Mouse (Mus musculus) testis, postnatal 14 days (tissue): Measurements from ENCODE around the gene Per1.

Experiments
- DNase-seq: peaks from one replicate; pipeline ENCODE4 v3.0.0; 2021; ENCODE audit warnings: low spot score

Gene Per1

DNA sequence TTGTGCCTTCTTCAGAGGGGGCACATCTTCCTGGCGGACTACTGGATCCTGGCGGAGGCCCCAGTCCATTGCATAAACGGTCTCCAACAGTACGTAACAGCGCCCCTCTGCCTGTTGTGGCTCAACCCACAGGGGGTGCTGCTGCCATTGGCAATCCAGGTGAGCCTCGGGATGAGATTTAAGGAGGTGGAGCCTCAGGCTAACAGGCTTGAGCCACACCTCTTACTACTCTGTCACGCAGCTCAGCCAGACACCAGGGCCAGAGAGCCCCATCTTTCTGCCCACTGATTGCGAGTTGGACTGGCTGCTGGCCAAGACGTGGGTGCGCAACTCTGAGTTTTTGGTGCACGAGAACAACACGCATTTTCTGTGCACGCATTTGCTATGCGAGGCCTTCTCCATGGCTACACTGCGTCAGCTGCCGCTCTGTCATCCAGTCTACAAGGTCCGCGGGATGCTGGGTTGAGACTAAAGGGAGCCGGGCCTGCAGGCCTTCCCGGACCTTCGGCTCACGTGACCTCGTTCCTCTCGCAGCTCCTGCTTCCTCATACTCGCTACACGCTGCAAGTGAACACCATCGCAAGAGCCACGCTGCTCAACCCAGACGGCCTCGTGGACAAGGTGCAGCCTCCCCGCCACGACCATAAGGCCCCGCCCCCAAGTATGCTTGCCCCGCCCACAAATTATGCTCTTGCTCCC, 39.1 kb downstream of the Per1 start:
- DNase-seq = peak; percentile 63

DNA sequence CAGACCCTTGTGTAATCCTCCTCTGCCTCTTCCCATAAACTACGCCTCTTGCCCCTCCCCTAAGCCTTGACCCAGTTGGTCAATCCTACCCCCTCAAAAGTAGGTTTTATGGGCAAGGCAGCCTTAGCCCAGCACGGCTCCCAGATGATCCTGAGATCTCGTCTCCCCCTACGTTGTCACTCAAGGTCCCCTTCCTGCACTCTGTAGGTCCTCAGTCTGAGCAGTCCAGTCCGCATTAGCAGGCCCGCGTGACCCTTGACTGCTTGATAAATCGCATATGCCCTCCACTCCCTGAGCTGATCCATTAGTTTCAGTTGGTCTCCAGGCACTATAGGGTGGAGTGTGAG, 39.6 kb downstream of the Per1 start:
- DNase-seq = no peak

DNA sequence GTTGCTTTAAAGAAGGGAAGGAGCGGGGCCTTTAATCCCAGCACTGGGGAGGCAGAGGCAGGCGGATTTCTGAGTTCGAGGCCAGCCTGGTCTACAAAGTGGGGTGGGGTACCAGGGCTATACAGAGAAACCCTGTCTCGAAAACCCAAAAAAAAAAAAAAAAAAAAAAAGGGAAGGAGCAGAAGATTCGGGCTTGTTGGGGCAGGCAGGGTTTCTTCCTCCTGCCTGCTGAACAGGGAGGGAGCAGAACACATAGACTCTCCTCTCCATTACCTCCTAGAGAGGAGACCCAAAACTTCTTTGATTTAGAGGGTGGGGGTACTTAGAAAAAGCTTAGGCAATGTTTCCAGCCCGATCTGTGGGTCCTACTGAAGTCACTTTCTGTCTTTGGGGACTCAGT, 40.3 kb downstream of the Per1 start:
- DNase-seq = no peak

DNA sequence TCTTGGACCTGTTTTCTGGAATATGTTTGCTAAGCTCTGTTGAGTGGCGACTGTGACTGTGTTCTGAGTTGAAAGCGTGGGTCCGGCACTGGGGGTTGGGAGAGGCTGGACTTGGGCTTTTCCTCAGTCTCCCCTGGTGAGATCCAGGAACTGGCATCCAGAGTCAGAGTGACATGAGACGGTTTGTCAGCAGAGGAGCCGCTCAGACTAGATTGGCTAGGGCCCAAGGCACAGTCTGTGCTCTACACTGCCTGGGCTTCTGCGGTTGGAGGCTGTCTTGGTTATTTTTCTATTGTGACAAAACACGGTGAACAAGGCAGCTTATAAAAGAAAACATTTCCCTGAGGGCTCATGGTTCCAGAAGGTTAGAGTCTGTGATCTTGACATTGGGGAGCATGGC, 52.5 kb downstream of the Per1 start:
- DNase-seq = peak; percentile 73

DNA sequence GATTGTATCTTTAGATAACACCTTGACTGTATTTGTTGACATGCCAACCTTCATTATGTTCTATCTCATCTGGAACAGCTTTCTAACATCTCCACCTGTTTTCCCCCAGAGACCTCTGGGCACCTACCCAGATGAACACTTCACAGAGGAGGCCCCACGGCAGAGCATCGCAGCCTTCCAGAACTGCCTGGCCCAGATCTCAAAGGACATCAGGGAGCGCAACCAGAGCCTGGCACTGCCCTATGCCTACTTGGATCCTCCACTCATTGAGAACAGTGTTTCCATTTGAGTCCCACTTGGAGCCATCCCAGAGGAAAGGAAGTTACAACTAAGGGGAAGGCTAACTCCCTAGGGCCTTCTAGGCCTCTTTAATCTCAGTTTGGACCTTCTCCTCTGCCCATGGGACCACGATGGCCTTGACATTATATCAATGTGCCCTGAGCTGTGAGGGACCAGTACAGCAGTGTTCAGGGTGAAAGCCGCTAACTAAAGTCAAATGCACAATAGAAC, 53.5 kb downstream of the Per1 start:
- DNase-seq = peak; percentile 75

DNA sequence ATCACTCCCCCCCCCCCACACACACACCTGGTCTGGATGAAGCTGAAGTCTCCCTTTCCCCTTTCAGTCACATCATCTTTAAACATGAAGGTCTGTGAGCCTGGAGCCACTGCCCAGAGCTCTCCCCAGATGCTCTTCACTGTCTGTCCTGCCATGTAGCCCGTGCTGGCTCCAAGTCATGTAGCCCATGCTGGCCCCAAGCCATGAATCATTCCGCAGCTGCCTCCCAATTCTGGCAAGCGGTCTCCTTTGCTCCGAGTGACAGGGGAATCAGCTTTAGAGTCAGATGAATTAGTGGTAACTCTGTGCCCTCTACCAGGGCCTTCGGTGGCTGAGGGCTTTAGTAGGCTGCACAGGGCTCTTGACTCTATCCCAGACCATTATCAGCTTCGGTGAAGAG, 54.7 kb downstream of the Per1 start:
- DNase-seq = no peak

DNA sequence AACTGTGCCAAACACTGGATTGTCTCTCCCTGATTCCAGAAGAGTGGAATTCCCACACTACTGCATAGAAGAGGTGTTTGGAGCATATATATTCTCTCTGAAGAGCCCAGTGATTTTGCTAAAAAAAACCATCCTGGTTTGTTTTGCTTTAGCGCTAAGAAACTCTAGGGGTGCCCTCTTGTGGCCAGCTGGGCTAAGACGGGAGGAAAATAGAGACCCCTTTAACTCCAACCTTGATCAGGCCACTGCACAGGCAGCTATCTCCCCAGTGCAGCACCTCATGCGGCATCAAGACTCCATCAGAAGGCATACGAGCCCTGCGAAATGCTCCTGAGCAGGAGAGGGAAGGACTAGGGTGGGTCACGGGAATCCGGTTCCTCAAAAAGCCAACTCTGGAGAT, 55.4 kb downstream of the Per1 start:
- DNase-seq = peak; percentile 51

DNA sequence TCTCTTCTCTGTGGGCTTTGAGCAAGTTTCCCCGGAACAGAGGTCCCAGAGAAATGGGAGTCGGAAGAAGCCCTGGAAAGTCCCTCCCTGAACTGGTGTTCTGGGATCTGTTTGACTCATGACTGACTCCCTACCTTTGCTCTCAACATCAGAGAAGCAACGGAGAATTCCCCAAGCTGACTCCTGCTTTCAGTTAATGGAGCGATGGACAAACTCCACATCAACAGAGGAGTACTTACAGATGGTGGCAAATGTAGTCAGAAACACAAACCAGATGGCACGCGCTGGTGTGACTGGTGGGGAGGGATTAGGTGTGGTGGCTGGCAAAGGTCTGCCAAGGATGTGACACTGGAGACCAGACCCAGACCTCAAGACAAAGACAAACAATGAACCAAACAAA, 56.0 kb downstream of the Per1 start:
- DNase-seq = no peak

DNA sequence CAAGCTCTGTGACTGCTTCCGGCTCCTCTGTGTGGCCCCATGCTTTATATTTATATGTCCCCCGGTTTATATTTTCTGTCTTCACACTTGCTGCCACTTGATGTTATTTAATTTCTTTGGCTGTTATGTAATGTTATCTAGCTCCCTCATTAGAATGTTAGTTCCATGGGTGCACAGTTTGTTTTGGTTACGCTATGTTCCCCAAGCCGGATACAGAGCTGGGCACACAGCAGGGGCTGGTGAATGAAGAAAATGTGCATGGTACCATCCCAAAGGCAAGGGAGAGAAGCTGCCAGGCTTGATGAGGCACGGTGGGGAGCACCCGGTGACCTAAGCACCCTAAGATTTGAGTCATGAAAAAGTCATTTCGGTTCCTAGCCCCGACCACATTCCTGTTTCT, 58.8 kb downstream of the Per1 start:
- no peak for DNase-seq

DNA sequence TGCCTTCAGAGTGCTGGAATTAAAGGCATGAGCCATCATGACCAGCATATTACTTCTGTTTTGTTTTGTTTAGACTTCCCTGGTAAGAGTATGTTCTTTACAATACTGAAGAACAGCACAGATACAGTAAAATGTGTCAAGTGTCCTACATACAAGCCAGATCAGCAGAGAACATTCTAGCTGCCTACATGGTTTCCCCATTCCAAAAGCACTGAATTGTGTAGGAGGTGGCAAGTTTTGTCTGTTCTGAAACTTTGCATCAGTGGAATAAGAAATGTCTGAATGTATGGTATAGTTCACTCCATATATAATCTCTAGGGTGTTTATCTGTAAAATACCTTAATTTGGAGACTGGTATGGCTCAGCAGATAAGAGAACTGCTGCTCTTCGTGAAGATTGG, 60.3 kb downstream of the Per1 start:
- no peak for DNase-seq

DNA sequence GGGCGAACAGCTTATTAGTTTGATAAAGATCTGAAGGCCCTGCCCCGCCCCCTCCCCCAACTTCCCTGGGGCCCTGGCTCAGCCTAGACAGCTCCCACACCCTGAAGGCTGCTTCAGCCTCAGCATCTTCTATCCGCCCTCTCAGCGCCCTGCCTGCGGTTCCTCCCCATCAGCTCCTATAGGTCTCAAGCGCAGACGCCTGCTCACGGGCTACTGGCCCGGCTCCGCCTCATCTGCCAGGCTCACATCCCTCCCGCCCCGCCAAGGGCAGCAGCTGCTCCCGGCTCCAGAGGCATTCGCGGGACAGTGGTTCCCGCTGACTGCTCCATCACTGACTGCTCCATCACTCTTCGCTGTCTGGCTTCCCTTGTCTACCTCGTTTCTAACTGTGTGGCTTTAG, 61.8 kb downstream of the Per1 start, which contains the start of gene Alox12b:
Gene Alox12b, plus strand, starts transcription at position 190 of the 400 bp plus-strand sequence.
- DNase-seq = no peak
